Mouse (Mus musculus) T-cell, adult 2 months (primary cell): ENCODE data around the gene Pkp3.

Experiments used
- DNase-seq: peaks from one replicate; pipeline ENCODE4 v3.0.0; 2022; ENCODE audit warnings: low spot score

Pkp3 gene

GRCm38 (mm10) chr7:141094487-141095205, 16.6 kb downstream of the Pkp3 start:
- no peak for DNase-seq

- peak; percentile 48 for DNase-seq
These were observed 18.0 kb downstream of the Pkp3 start for GRCm38 (mm10) chr7:141096021-141096420.

DNA sequence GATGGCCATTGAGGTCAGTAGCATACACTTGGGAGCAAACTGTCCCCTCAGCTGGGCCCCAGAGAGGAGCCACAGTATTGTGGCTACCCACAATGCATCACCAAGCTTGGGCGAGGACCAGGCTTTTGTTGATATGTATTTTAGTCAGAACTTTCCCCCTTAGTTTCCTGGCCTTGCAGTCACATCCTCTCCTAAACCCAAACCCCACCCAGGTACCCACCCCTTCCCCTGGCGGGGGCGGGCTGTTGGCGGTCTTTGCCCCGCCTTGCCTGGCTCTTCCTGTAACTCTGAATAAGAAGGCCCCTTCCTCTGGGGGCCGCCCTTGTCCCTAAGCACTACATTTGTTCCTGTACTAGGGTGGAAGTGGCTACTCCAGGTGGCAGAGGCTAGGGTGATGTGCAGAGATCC, 18.6 kb downstream of the Pkp3 start:
- peak; percentile 94 for DNase-seq

DNA sequence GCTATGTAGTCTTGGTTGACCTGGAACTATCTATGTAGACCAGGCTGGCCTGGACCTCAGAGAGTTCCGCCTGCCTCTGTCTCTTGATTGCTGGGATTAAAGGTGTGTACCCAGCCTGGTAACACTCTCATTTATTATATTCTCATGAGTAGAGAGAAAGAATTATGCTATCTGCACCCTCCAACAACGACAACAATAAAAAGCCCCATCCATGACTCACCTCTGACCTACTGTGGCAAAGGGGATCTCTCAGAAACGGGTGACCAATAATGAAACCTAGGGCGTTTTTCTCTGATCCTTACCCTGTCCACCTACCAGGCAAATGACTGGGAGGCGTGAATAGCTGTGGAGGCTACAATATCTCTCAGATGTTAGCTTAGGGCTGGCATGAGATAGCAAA, 19.2 kb downstream of the Pkp3 start:
- DNase-seq = no peak

- peak; percentile 77 for DNase-seq
These were observed 22.1 kb downstream of the Pkp3 start, which contains the start of gene Sigirr for GRCm38 (mm10) chr7:141099911-141100691. Gene Sigirr (minus strand): TSS chr7:141100572.

DNA sequence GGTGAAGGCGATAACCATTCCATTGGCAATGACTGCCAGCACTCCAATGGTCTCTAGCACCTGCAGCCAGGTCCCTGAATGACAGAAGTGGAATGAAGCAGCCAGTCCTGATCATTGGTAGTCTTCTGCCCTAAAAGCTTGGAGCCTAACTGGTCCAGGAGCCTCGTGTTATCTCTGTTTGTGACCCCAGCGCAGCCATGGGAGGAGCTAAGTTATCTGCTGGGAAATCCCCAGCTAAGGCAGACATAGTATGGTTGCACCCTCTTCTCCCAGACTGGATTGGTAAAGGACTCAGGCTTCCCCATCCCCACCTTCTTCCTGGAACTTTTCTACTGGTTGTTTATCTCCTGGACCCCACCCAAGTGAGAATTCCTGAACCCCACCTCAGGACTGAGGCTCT, 25.1 kb downstream of the Pkp3 start:
- no peak for DNase-seq

DNA sequence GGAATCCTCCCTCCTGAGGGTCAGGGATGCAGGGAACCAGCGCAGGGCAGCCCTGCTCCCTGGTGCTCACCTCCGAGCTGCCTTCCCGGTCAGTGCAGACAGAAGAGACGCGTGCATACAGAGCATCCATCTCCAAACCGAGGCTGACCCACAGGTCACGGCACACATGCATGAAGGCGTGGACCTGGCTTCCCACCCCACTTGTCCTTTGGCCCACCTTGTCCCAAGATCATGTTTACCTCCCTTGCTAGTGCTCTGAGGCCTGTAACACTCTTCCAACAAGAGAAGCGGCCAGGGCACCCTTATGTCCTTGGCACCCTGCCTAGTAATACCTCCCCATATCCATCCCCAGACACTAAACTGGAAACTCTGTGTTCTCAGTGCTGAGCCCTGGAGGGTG, 37.9 kb downstream of the Pkp3 start:
- no peak for DNase-seq

DNA sequence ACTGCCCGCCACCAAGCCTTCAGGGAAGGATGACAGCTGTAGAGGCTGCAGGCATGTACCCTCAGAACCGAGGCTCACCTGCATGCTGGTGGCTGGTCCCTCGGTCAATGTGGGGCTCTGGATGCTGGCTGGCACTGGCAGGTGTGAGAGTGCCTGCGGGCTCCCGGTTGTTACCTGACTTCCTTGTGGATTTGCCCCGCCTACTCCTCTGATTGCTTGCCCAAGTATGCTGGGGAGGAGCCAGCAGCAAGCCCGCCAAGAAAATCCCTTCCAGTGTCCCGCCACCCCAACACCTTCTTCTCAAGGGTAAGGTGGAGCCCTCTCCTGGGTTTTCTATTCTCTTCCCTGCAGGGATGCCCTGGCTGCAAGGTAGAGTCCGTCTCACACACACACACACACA, 39.6 kb downstream of the Pkp3 start, which contains the start of gene Ano9:
Gene Ano9 (minus strand): TSS at position 171 of the 400 bp plus-strand sequence.
- no peak for DNase-seq

GRCm38 (mm10) chr7:141119487-141119886, 41.5 kb downstream of the Pkp3 start:
- no peak for DNase-seq

DNA sequence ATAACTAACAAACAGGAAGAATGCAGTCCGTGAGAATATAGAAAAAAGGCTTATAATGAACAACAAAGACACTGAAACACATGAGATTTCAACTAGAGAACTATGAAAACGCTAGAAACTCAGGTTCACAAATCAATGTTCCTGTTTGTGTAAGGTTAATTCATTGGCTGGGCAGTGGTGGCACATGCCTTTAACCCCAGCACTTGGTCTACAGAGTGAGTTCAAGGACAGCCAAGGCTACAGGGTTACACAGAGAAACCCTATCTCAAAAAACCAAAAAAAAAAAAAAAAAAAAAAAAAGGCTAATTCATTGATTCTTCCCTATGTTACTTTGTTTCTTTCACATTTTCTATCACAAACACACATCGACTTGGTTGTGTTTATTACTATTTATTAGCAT, 42.6 kb downstream of the Pkp3 start:
- DNase-seq = no peak

- no peak for DNase-seq
These were observed 43.1 kb downstream of the Pkp3 start for GRCm38 (mm10) chr7:141121051-141121531.

- DNase-seq = no peak
These were observed 44.2 kb downstream of the Pkp3 start, which contains the start of gene Ptdss2 for GRCm38 (mm10) chr7:141122245-141122644. Gene Ptdss2 (plus strand): TSS chr7:141122382.

DNA sequence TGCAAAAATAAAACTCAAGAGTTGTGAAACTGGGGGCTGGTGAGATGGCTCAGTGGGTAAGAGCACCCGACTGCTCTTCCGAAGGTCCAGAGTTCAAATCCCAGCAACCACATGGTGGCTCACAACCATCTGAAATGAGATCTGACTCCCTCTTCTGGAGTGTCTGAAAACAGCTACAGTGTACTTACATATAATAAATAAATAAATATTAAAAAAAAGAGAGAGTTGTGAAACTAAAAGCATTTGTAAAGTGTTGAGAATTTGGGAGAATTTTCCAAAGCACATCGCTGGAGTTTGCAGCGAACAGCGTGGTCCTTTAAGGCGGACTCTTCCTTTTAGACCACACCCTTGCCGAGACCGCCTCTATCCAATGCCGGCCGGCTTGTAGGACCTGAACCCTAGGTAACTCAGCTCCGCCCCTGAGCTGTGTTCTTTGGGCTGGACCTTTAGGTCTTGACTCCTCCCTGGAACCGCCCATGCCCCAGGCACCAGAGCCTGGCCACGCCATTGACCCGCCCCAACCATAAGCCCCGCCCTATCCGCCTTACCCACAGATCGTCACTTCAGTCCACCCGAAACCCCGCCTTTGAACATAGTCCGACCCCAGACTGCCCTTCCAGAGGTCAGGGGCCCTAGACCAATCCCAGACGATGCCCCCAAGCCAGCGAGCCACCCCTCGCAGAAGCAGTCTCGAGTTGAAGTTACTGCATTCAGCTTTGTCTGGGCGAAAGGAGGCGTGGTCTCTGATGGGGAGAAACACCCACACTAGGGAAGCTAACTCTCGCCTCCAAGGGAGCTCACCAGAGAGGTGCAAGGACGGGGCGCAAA, 44.9 kb downstream of the Pkp3 start:
- DNase-seq = peak; percentile 86

- DNase-seq = no peak
These were observed 45.5 kb downstream of the Pkp3 start for GRCm38 (mm10) chr7:141123517-141123856.

DNA sequence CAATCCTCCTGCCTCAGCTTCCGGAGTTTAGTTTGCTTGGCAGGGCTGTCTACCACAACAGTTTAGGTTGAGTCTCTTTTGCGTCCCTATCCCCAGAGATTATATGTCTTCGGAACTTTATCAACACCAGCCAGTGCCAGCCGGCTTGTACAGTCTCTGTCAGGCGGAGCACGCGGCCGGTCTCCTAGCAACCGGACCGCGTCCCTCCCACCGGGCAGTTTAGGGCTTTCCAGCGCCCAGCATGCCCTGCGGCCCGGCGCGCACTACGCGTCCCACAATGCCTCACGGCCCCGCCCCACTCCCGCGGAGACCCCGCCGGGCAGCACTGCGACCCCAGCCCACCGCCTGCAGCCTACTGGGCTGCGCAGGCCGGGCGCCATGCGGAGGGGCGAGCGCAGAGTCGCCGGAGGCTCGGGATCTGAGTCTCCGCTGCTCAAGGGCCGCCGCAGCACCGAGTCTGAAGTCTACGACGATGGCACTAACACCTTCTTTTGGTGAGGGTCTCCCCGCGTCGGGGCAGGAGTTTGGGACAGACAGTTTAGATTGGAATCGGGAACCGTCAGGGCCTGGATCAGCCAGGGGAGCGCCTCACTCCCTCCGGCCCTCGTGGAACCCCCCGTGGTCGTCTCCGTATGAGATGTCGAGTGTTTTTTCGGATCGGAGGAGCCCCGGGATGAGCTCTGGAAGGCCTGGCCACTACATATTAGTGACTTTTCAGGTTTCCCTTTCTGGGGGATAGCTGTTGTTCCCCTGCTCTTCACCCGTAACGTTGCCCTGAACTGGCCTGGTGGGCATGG, 53.2 kb downstream of the Pkp3 start:
- DNase-seq = peak; percentile 87

GRCm38 (mm10) chr7:141131904-141132755, 54.1 kb downstream of the Pkp3 start:
- DNase-seq = no peak
